Comparison of ENCODE assay signal across 30 mouse cellular contexts in genomic region chr6:15370281-15370680, GRCm38 (mm10).
DNase-seq lines count a peak whose midpoint lies in the region; ATAC-seq and TF ChIP-seq lines count a peak whose summit lies in the region.
"Had no signal": no experiment of that assay in that cellular context is flagged by ENCODE, and none has a peak within 500 bp of the region (broad histone marks: within the 10 kb centered on the region; RNA-seq: fewer than 3 reads in every experiment).

No protein-coding gene starts in this region.

- H3K4me1 ChIP-seq in embryonic facial prominence, embryonic 12.5 days = peaks cover 7% of the 10 kb centered on the region; the same call in 1 of the 2 replicates
- peaks cover 24% of the 10 kb centered on the region for H3K4me1 ChIP-seq in embryonic facial prominence, embryonic 10.5 days
- no peaks in the 10 kb centered on the region for H3K4me1 ChIP-seq in hindbrain, embryonic 11.5 days (replicated peaks; ENCODE audit: control insufficient read depth, insufficient read depth, low read length)
- 0 out of 2 replicates have a peak, but pooled peaks cover 11% of the 10 kb centered on the region for H3K4me1 ChIP-seq in hindbrain, embryonic 14.5 days (replicated peaks; ENCODE audit: control insufficient read depth, insufficient read depth, low read length)
- peaks cover 21% of the 10 kb centered on the region for H3K4me1 ChIP-seq in midbrain, embryonic 11.5 days (ENCODE audit: control insufficient read depth, insufficient read depth, low read length)
- H3K4me1 ChIP-seq in midbrain, postnatal 0 days (ENCODE audit: insufficient read depth, low read length) = no peaks in the 10 kb centered on the region
- no peaks in the 10 kb centered on the region for H3K4me1 ChIP-seq in cerebellum, adult 2 months (ENCODE audit: control insufficient read depth, insufficient read depth, low read length)
- H3K4me1 ChIP-seq: heart, embryonic 13.5 days; kidney, embryonic 15.5 days had no signal

- 70% methylated on average over 8 of the region's 8 CpGs for WGBS in embryonic facial prominence, embryonic 12.5 days
- WGBS in embryonic facial prominence, embryonic 10.5 days = 74% methylated on average over 8 of the region's 8 CpGs
- 47% methylated on average over 8 of the region's 8 CpGs for WGBS in hindbrain, embryonic 11.5 days
- 29% methylated on average over 8 of the region's 8 CpGs for WGBS in hindbrain, embryonic 14.5 days
- 27% methylated on average over 8 of the region's 8 CpGs for WGBS in midbrain, embryonic 11.5 days
- WGBS in midbrain, postnatal 0 days = 27% methylated on average over 8 of the region's 8 CpGs
- 40% methylated on average over 8 of the region's 8 CpGs for WGBS in cerebellum, adult 2 months

- no peak overlapping the region for H3K4me2 ChIP-seq in embryonic facial prominence, embryonic 12.5 days (replicated peaks)
- no peak overlapping the region for H3K4me2 ChIP-seq in hindbrain, embryonic 11.5 days (replicated peaks; ENCODE audit: low read depth, low read length)
- no peak overlapping the region for H3K4me2 ChIP-seq in hindbrain, embryonic 14.5 days (replicated peaks)
- H3K4me2 ChIP-seq in midbrain, embryonic 11.5 days = no peak overlapping the region
- H3K4me2 ChIP-seq in midbrain, postnatal 0 days (ENCODE audit: low read depth, low read length, poor library complexity, severe bottlenecking) = no peak overlapping the region
- H3K4me2 ChIP-seq: heart, embryonic 13.5 days; kidney, embryonic 15.5 days had no signal

- H3K36me3 ChIP-seq in embryonic facial prominence, embryonic 12.5 days = no peaks in the 10 kb centered on the region
- H3K36me3 ChIP-seq in embryonic facial prominence, embryonic 10.5 days (replicated peaks) = no peaks in the 10 kb centered on the region
- no peaks in the 10 kb centered on the region for H3K36me3 ChIP-seq in hindbrain, embryonic 11.5 days (ENCODE audit: control insufficient read depth, insufficient read depth, low read length)
- H3K36me3 ChIP-seq in hindbrain, embryonic 14.5 days (replicated peaks; ENCODE audit: control insufficient read depth, insufficient read depth) = no peaks in the 10 kb centered on the region
- no peaks in the 10 kb centered on the region for H3K36me3 ChIP-seq in midbrain, embryonic 11.5 days (ENCODE audit: control insufficient read depth, insufficient read depth, low read length)
- no peaks in the 10 kb centered on the region for H3K36me3 ChIP-seq in midbrain, postnatal 0 days (ENCODE audit: insufficient read depth, low read length)
- H3K36me3 ChIP-seq: heart, embryonic 13.5 days; kidney, embryonic 15.5 days had no signal

- H3K27ac ChIP-seq in embryonic facial prominence, embryonic 12.5 days = 0 out of 2 replicates have a peak overlapping the region, but pooled peaks have one; percentile 23
- H3K27ac ChIP-seq in embryonic facial prominence, embryonic 10.5 days (replicated peaks) = no peak overlapping the region
- H3K27ac ChIP-seq in hindbrain, embryonic 11.5 days (ENCODE audit: low read depth, low read length) = no peak overlapping the region
- H3K27ac ChIP-seq in hindbrain, embryonic 14.5 days = no peak overlapping the region
- peak overlapping the region; percentile 20; the same call in 1 of the 2 replicates for H3K27ac ChIP-seq in midbrain, embryonic 11.5 days (ENCODE audit: low read depth, low read length)
- H3K27ac ChIP-seq in midbrain, postnatal 0 days (ENCODE audit: low read depth, low read length) = no peak overlapping the region
- H3K27ac ChIP-seq in cerebellum, adult 2 months (ENCODE audit: insufficient read depth, low read length) = no peak overlapping the region
- H3K27ac ChIP-seq: heart, embryonic 13.5 days; kidney, embryonic 15.5 days; layer of hippocampus, adult 2 months; liver, embryonic 14.5 days; macrophage; stomach, postnatal 0 days had no signal

- TF ChIP-seq POLR2A in cerebellum, adult 2 months (IDR thresholded peaks at IDR 0.05; ENCODE audit: borderline replicate concordance, insufficient read depth, low read length) = no peak

- H3K9ac ChIP-seq in embryonic facial prominence, embryonic 12.5 days = no peak overlapping the region
- H3K9ac ChIP-seq in hindbrain, embryonic 11.5 days (ENCODE audit: low read depth, low read length) = no peak overlapping the region
- H3K9ac ChIP-seq in hindbrain, embryonic 14.5 days = no peak overlapping the region
- no peak overlapping the region for H3K9ac ChIP-seq in midbrain, embryonic 11.5 days (ENCODE audit: low read length)
- no peak overlapping the region for H3K9ac ChIP-seq in midbrain, postnatal 0 days (replicated peaks; ENCODE audit: low read length, poor library complexity, severe bottlenecking)
- H3K9ac ChIP-seq: heart, embryonic 13.5 days; kidney, embryonic 15.5 days; liver, embryonic 14.5 days had no signal

- H3K27me3 ChIP-seq in embryonic facial prominence, embryonic 12.5 days = no peaks in the 10 kb centered on the region
- no peaks in the 10 kb centered on the region for H3K27me3 ChIP-seq in embryonic facial prominence, embryonic 10.5 days (replicated peaks; ENCODE audit: low read depth, poor library complexity, severe bottlenecking)
- no peaks in the 10 kb centered on the region for H3K27me3 ChIP-seq in hindbrain, embryonic 11.5 days (ENCODE audit: control insufficient read depth, insufficient read depth, low read length)
- no peaks in the 10 kb centered on the region for H3K27me3 ChIP-seq in hindbrain, embryonic 14.5 days (ENCODE audit: control insufficient read depth, insufficient read depth, low read length)
- H3K27me3 ChIP-seq in midbrain, embryonic 11.5 days (ENCODE audit: control insufficient read depth, insufficient read depth, low read length) = no peaks in the 10 kb centered on the region
- no peaks in the 10 kb centered on the region for H3K27me3 ChIP-seq in midbrain, postnatal 0 days (ENCODE audit: insufficient read depth, low read length)
- H3K27me3 ChIP-seq in cerebellum, adult 2 months (ENCODE audit: control insufficient read depth, insufficient read depth, low read length) = no peaks in the 10 kb centered on the region
- H3K27me3 ChIP-seq: CH12.LX; heart, embryonic 13.5 days; kidney, embryonic 15.5 days had no signal

- no peaks in the 10 kb centered on the region for H3K9me3 ChIP-seq in embryonic facial prominence, embryonic 12.5 days
- H3K9me3 ChIP-seq in embryonic facial prominence, embryonic 10.5 days = no peaks in the 10 kb centered on the region
- no peaks in the 10 kb centered on the region for H3K9me3 ChIP-seq in hindbrain, embryonic 11.5 days (ENCODE audit: control insufficient read depth, low read length)
- H3K9me3 ChIP-seq in hindbrain, embryonic 14.5 days (ENCODE audit: control insufficient read depth, low read length) = no peaks in the 10 kb centered on the region
- no peaks in the 10 kb centered on the region for H3K9me3 ChIP-seq in midbrain, embryonic 11.5 days (ENCODE audit: control insufficient read depth, low read length)
- H3K9me3 ChIP-seq in midbrain, postnatal 0 days (ENCODE audit: low read length) = no peaks in the 10 kb centered on the region
- H3K9me3 ChIP-seq: heart, embryonic 13.5 days; kidney, embryonic 15.5 days had no signal

- H3K4me3 ChIP-seq in embryonic facial prominence, embryonic 12.5 days = no peak overlapping the region
- no peak overlapping the region for H3K4me3 ChIP-seq in embryonic facial prominence, embryonic 10.5 days
- H3K4me3 ChIP-seq in hindbrain, embryonic 11.5 days (ENCODE audit: low read depth, low read length) = no peak overlapping the region
- H3K4me3 ChIP-seq in hindbrain, embryonic 14.5 days (replicated peaks; ENCODE audit: low read length) = no peak overlapping the region
- H3K4me3 ChIP-seq in midbrain, embryonic 11.5 days (ENCODE audit: low read depth, low read length) = no peak overlapping the region
- no peak overlapping the region for H3K4me3 ChIP-seq in midbrain, postnatal 0 days (ENCODE audit: low read depth, low read length)
- no peak overlapping the region for H3K4me3 ChIP-seq in cerebellum, adult 2 months (replicated peaks; ENCODE audit: insufficient read depth, low read depth, low read length)
- H3K4me3 ChIP-seq: erythroblast, embryonic 14.5 days; heart, embryonic 13.5 days; kidney, embryonic 15.5 days; layer of hippocampus, adult 2 months had no signal

- TF ChIP-seq CTCF in midbrain, postnatal 0 days (IDR thresholded peaks at IDR 0.05) = no peak
- no peak for TF ChIP-seq CTCF in cerebellum, adult 2 months (IDR thresholded peaks at IDR 0.05; ENCODE audit: borderline replicate concordance, insufficient read depth, low read depth, low read length)

- no peak for ATAC-seq in embryonic facial prominence, embryonic 12.5 days (ENCODE audit: insufficient number of reproducible peaks, insufficient read depth, low FRiP score, low TSS enrichment)
- peak; percentile 21; the same call in 1 of the 2 replicates for ATAC-seq in hindbrain, embryonic 11.5 days (ENCODE audit: low FRiP score)
- ATAC-seq in hindbrain, embryonic 14.5 days (ENCODE audit: low FRiP score) = no peak
- ATAC-seq in midbrain, embryonic 11.5 days (ENCODE audit: low FRiP score) = peak; percentile 45
- ATAC-seq in midbrain, postnatal 0 days (ENCODE audit: low FRiP score) = no peak
- ATAC-seq: inflammation-experienced regulatory T-cells, adult 6 months had no signal

- no peak for DNase-seq in embryonic facial prominence, embryonic 10.5 days (ENCODE audit: low spot score)
- no peak for DNase-seq in hindbrain, embryonic 11.5 days (ENCODE audit: low spot score)
- DNase-seq in hindbrain, embryonic 14.5 days (ENCODE audit: low spot score) = no peak
- peak; percentile 84 for DNase-seq in midbrain, embryonic 11.5 days (ENCODE audit: low spot score, missing footprints)
- DNase-seq in midbrain, postnatal 0 days (ENCODE audit: low spot score) = peak; percentile 5
- DNase-seq in cerebellum, adult 2 months = no peak
- no peak for DNase-seq in left cerebral cortex, adult 18-20 months (ENCODE audit: low spot score in 2 of 2)
- DNase-seq: adrenal gland, postnatal 10 days; cerebellum, adult 11 months; cerebellum, adult 9-11 months; embryo, embryonic 11 days; heart, postnatal 10 days; kidney, adult 11 months; kidney, postnatal 36 days; left cerebral cortex, postnatal 4 days; lung, adult 2 months; lung, postnatal 10 days; right cerebral cortex, postnatal 4 days; thymus, adult 18-20 months; thymus, postnatal 36 days had no signal

Comparison
In these comparisons a context has a peak if more than half of its experiments do, and no peak if none do; other contexts are left out.
1. ATAC-seq: peak in hindbrain, embryonic 11.5 days (single experiment) and midbrain, embryonic 11.5 days (single experiment); none in embryonic facial prominence, embryonic 12.5 days (single experiment), hindbrain, embryonic 14.5 days (single experiment) and midbrain, postnatal 0 days (single experiment).
2. H3K27ac ChIP-seq: peak in embryonic facial prominence, embryonic 12.5 days (single experiment) and midbrain, embryonic 11.5 days (single experiment); none in embryonic facial prominence, embryonic 10.5 days (single experiment), hindbrain, embryonic 11.5 days (single experiment), hindbrain, embryonic 14.5 days (single experiment), midbrain, postnatal 0 days (single experiment) and cerebellum, adult 2 months (single experiment).
3. DNase-seq: peak in midbrain, embryonic 11.5 days (single experiment) and midbrain, postnatal 0 days (single experiment); none in embryonic facial prominence, embryonic 10.5 days (single experiment), hindbrain, embryonic 11.5 days (single experiment), hindbrain, embryonic 14.5 days (single experiment), cerebellum, adult 2 months (0 of 2) and left cerebral cortex, adult 18-20 months (0 of 2).